Mouse (Mus musculus): ENCODE measurements around the gene Hoxa7.

GRCm38 (mm10) chr6:52214271-52214670, 7.4 kb downstream of the Hoxa7 start:
- TF ChIP-seq CHD2 (IDR thresholded peaks at IDR 0.05; ENCODE audit: low read depth, low read length) (no peak), HCFC1 (IDR thresholded peaks at IDR 0.05; ENCODE audit: borderline replicate concordance, insufficient read depth, low read length) (no peak), ZC3H11A (IDR thresholded peaks at IDR 0.05; ENCODE audit: borderline replicate concordance, low read depth, low read length) (no peak), ZNF384 (IDR thresholded peaks at IDR 0.05; ENCODE audit: low read depth, low read length) (no peak), MAFK (IDR thresholded peaks at IDR 0.05; ENCODE audit: insufficient read depth, low read depth, low read length) (no peak)

Measured in ES-E14 (cell line).